10 mouse cellular contexts compared by ENCODE assay signal in genomic region chr2:50609086-50609485, GRCm38 (mm10).
DNase-seq lines count a peak whose midpoint lies in the region; ATAC-seq lines count a peak whose summit lies in the region.
"Had no signal": no experiment of that assay in that cellular context is flagged by ENCODE, and none has a peak within 500 bp of the region (broad histone marks: within the 10 kb centered on the region; RNA-seq: fewer than 3 reads in every experiment).

No protein-coding gene starts in this region.

- DNase-seq in left cerebral cortex, postnatal 14 days (ENCODE audit: low spot score in 2 of 2): peak; percentile 5
- DNase-seq in left cerebral cortex, adult 18-20 months (ENCODE audit: low spot score in 2 of 2): no peak
- DNase-seq in adrenal gland, postnatal 10 days: peak; percentile 56
- peak; percentile 33 for DNase-seq in embryo, embryonic 10.5 days (ENCODE audit: low spot score)
- DNase-seq in lung, adult 18-20 months: peak; percentile 44 to 51
- peak; percentile 50 for DNase-seq in urinary bladder, postnatal 14 days (ENCODE audit: low spot score)
- DNase-seq in embryonic facial prominence, embryonic 10.5 days (ENCODE audit: low spot score): no peak

- no peak overlapping the region for H3K9ac ChIP-seq in hindbrain, embryonic 12.5 days
- H3K9ac ChIP-seq: hindbrain, embryonic 15.5 days; neural tube, embryonic 12.5 days had no signal

- no peak overlapping the region for H3K4me2 ChIP-seq in hindbrain, embryonic 12.5 days (replicated peaks)
- H3K4me2 ChIP-seq: hindbrain, embryonic 15.5 days; neural tube, embryonic 12.5 days had no signal

- H3K4me3 ChIP-seq in hindbrain, embryonic 12.5 days: no peak overlapping the region
- no peak overlapping the region for H3K4me3 ChIP-seq in embryonic facial prominence, embryonic 10.5 days
- H3K4me3 ChIP-seq: hindbrain, embryonic 15.5 days; neural tube, embryonic 12.5 days had no signal

- H3K9me3 ChIP-seq in hindbrain, embryonic 12.5 days (replicated peaks): no peaks in the 10 kb centered on the region
- no peaks in the 10 kb centered on the region for H3K9me3 ChIP-seq in embryonic facial prominence, embryonic 10.5 days
- H3K9me3 ChIP-seq: hindbrain, embryonic 15.5 days; neural tube, embryonic 12.5 days had no signal

- no peaks in the 10 kb centered on the region for H3K27me3 ChIP-seq in hindbrain, embryonic 12.5 days
- H3K27me3 ChIP-seq in embryonic facial prominence, embryonic 10.5 days (replicated peaks; ENCODE audit: low read depth, poor library complexity, severe bottlenecking): no peaks in the 10 kb centered on the region
- H3K27me3 ChIP-seq: hindbrain, embryonic 15.5 days; neural tube, embryonic 12.5 days had no signal

- no peaks in the 10 kb centered on the region for H3K36me3 ChIP-seq in hindbrain, embryonic 12.5 days
- H3K36me3 ChIP-seq in embryonic facial prominence, embryonic 10.5 days (replicated peaks): no peaks in the 10 kb centered on the region
- H3K36me3 ChIP-seq: hindbrain, embryonic 15.5 days; neural tube, embryonic 12.5 days had no signal

- 56% methylated on average over 1 of the region's 1 CpGs for WGBS in hindbrain, embryonic 12.5 days
- WGBS in embryonic facial prominence, embryonic 10.5 days: 55% methylated on average over 1 of the region's 1 CpGs

- intact Hi-C loops in left cerebral cortex, postnatal 14 days (cut with DNase I): no loop called here

- H3K4me1 ChIP-seq in hindbrain, embryonic 12.5 days: no peaks in the 10 kb centered on the region
- no peaks in the 10 kb centered on the region for H3K4me1 ChIP-seq in embryonic facial prominence, embryonic 10.5 days
- H3K4me1 ChIP-seq: hindbrain, embryonic 15.5 days; neural tube, embryonic 12.5 days had no signal

- ATAC-seq in hindbrain, embryonic 12.5 days (ENCODE audit: low FRiP score): no peak

- H3K27ac ChIP-seq in hindbrain, embryonic 12.5 days: no peak overlapping the region
- H3K27ac ChIP-seq in embryonic facial prominence, embryonic 10.5 days (replicated peaks): no peak overlapping the region
- H3K27ac ChIP-seq: hindbrain, embryonic 15.5 days; neural tube, embryonic 12.5 days had no signal

Comparison
In these comparisons a context has a peak if more than half of its experiments do, and no peak if none do; other contexts are left out.
1. DNase-seq: peak in left cerebral cortex, postnatal 14 days (2 of 2), adrenal gland, postnatal 10 days (single experiment), embryo, embryonic 10.5 days (single experiment), lung, adult 18-20 months (2 of 2) and urinary bladder, postnatal 14 days (single experiment); none in left cerebral cortex, adult 18-20 months (0 of 2) and embryonic facial prominence, embryonic 10.5 days (single experiment).